Mouse (Mus musculus) midbrain, postnatal 0 days (tissue): Measurements from ENCODE around the gene Rpl10a. TPM values are rescaled to one million over a fixed set of nuclear protein-coding genes. Genes with fewer than 3 reads are reported as not detected.
A peak's percentile ranks its signal among the peaks of the same experiment; 100 is the strongest.

ENCODE experiments used
- ATAC-seq: fragments of 200-750 bp; cut with Nextera tagmentation; 2 replicates; pipeline ENCODE4 v1.8.0; 2017; ENCODE audit warnings: moderate number of reproducible peaks, mild to moderate bottlenecking, moderate TSS enrichment, moderate library complexity; ENCODE audit not compliant: low FRiP score
- DNase-seq: peaks from one replicate; pipeline ENCODE4 v3.0.0-alpha.2; 2015; ENCODE audit warnings: low spot score
- H3K27ac ChIP-seq: fragments of 300-500 bp; sonication (generic); 2 replicates; pipeline ENCODE4 v1.5.1; 2014; ENCODE audit warnings: low read depth, mild to moderate bottlenecking, low read length, mixed read lengths
- H3K27me3 ChIP-seq: fragments of 300-500 bp; sonication (generic); 2 replicates; pipeline ENCODE4 v1.6.1; 2014; ENCODE audit warnings: low read length, control low read depth, mixed read lengths; ENCODE audit not compliant: insufficient read depth
- H3K36me3 ChIP-seq: fragments of 300-500 bp; sonication (generic); 2 replicates; pipeline ENCODE4 v1.6.1; 2014; ENCODE audit warnings: low read length, control low read depth, mixed read lengths; ENCODE audit not compliant: insufficient read depth
- H3K4me1 ChIP-seq: fragments of 300-500 bp; sonication (generic); 2 replicates; pipeline ENCODE4 v1.6.1; 2014; ENCODE audit warnings: mild to moderate bottlenecking, control low read depth, antibody characterized with exemption, low read length, mixed read lengths; ENCODE audit not compliant: insufficient read depth
- H3K4me2 ChIP-seq: fragments of 300-500 bp; sonication (generic); 2 replicates; pipeline ENCODE4 v1.6.1; 2014; ENCODE audit warnings: low read depth, mild to moderate bottlenecking, low read length, mixed read lengths; ENCODE audit not compliant: poor library complexity, severe bottlenecking
- H3K4me3 ChIP-seq: fragments of 300-500 bp; sonication (generic); 2 replicates; pipeline ENCODE4 v1.5.1; 2014; ENCODE audit warnings: low read depth, mild to moderate bottlenecking, low read length, moderate library complexity
- H3K9ac ChIP-seq: fragments of 300-500 bp; sonication (generic); replicated peaks from 2 replicates; pipeline ENCODE4 v1.6.1; 2014; ENCODE audit warnings: mild to moderate bottlenecking, low read length, moderate library complexity, mixed read lengths; ENCODE audit not compliant: poor library complexity, severe bottlenecking
- H3K9me3 ChIP-seq: fragments of 300-500 bp; sonication (generic); 2 replicates; pipeline ENCODE4 v1.6.1; 2016; ENCODE audit warnings: low read length, control low read depth
- CTCF ChIP-seq: IDR thresholded peaks from 2 replicates; pipeline ENCODE4 v1.5.1; 2016; ENCODE audit warnings: antibody characterized with exemption, mild to moderate bottlenecking
- WGBS: fragments of 180-500 bp; shearing (Covaris S2); extraction: QIAGEN DNeasy Blood & Tissue Kit; methylation state at CpG from one replicate; pipeline ENCODE4 v1.1.7; 2014; 5-methylcytosine and 5-hydroxymethylcytosine counted together
- polyA plus RNA-seq: library from polyadenylated mRNA; unstranded; fragments of >200 nt; fragmentation: Nextera tagmentation; extraction: Ambion mirVana; gene quantifications from 2 replicates; pipeline ENCODE4 v1.2.1, GENCODE M21; 2015
- total RNA-seq: library from RNA; depleted of rRNA; stranded (reverse); fragments of >200 nt; gene quantifications from 2 replicates; pipeline ENCODE4 v1.2.3, GENCODE M21; 2014; rRNA removed

The Rpl10a gene
- total and polyA plus RNA-seq, 2 experiments from 2014 or later = 365 to 810 TPM

GRCm38 (mm10) chr17:28371286-28371685 is 43.0 kb downstream of the Rpl10a start:
- peaks cover 23% of the 10 kb centered on the region; the same call in 1 of the 2 replicates for H3K27me3 ChIP-seq
- no peak overlapping the region for H3K27ac ChIP-seq
- no peak overlapping the region for H3K4me2 ChIP-seq
- no peak for TF ChIP-seq CTCF
- H3K9ac ChIP-seq = no peak overlapping the region
- H3K36me3 ChIP-seq = no peaks in the 10 kb centered on the region
- no peaks in the 10 kb centered on the region for H3K4me1 ChIP-seq
- no peaks in the 10 kb centered on the region for H3K9me3 ChIP-seq
- WGBS = 72% methylated on average over 2 of the region's 2 CpGs
- DNase-seq (no peak), ATAC-seq (no peak)
- H3K4me3 ChIP-seq = no peak overlapping the region

DNA sequence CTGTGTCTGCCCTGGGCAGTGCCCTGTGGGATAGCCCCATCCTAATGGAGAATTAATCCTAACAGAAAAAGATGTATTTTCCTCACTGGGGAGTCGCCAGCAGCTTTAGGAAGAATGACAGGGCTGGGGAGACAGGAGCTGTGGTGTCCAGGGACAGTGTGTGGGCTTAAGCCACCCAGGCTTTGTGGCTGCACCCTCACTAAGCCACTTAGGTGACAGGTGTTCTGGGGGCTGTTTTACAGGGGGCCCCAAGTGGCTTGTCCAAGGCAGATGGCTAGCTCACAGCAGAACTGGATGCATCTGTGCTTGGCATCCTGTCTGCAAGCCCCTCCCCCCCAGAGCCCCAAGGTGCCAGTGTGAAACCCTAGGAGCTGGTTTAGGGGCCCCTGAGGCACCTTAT is 43.7 kb downstream of the Rpl10a start:
- no peak overlapping the region for H3K27ac ChIP-seq
- H3K27me3 ChIP-seq = peaks cover 28% of the 10 kb centered on the region; the same call in 1 of the 2 replicates
- DNase-seq = no peak
- WGBS = 48% methylated on average over 1 of the region's 1 CpGs
- no peaks in the 10 kb centered on the region for H3K4me1 ChIP-seq
- TF ChIP-seq CTCF = no peak
- no peak overlapping the region for H3K4me3 ChIP-seq
- no peak overlapping the region for H3K9ac ChIP-seq
- no peak for ATAC-seq
- H3K4me2 ChIP-seq = no peak overlapping the region
- no peaks in the 10 kb centered on the region for H3K9me3 ChIP-seq
- H3K36me3 ChIP-seq = no peaks in the 10 kb centered on the region

- Histone ChIP-seq H3K4me3 (no peak overlapping the region), H3K9me3 (no peaks in the 10 kb centered on the region), H3K4me1 (no peaks in the 10 kb centered on the region), H3K4me2 (no peak overlapping the region), H3K9ac (no peak overlapping the region), H3K36me3 (no peaks in the 10 kb centered on the region), H3K27ac (no peak overlapping the region), H3K27me3 (peaks cover 28% of the 10 kb centered on the region; the same call in 1 of the 2 replicates)
- peak; percentile 79 for TF ChIP-seq CTCF
- 16% methylated on average over 10 of the region's 10 CpGs for WGBS
- DNase-seq (peak; percentile 32), ATAC-seq (no peak)
These were observed 45.5 kb downstream of the Rpl10a start for GRCm38 (mm10) chr17:28373821-28374220.

GRCm38 (mm10) chr17:28374494-28374893 is 46.2 kb downstream of the Rpl10a start:
- Histone ChIP-seq H3K9me3 (no peaks in the 10 kb centered on the region), H3K4me3 (no peak overlapping the region), H3K4me1 (no peaks in the 10 kb centered on the region), H3K27ac (no peak overlapping the region), H3K9ac (no peak overlapping the region), H3K27me3 (peaks cover 28% of the 10 kb centered on the region; the same call in 1 of the 2 replicates), H3K36me3 (no peaks in the 10 kb centered on the region), H3K4me2 (peak overlapping the region; percentile 26)
- DNase-seq = no peak
- no peak for ATAC-seq
- TF ChIP-seq CTCF = no peak
- 15% methylated on average over 15 of the region's 16 CpGs for WGBS

- 23% methylated on average over 17 of the region's 17 CpGs for WGBS
- Histone ChIP-seq H3K9me3 (no peaks in the 10 kb centered on the region), H3K27ac (no peak overlapping the region), H3K4me3 (no peak overlapping the region), H3K9ac (no peak overlapping the region), H3K36me3 (no peaks in the 10 kb centered on the region), H3K27me3 (peaks cover 28% of the 10 kb centered on the region; the same call in 1 of the 2 replicates), H3K4me1 (no peaks in the 10 kb centered on the region), H3K4me2 (no peak overlapping the region)
- no peak for ATAC-seq
- TF ChIP-seq CTCF = no peak
- DNase-seq = no peak
These were observed 47.4 kb downstream of the Rpl10a start for GRCm38 (mm10) chr17:28375592-28376061.

DNA sequence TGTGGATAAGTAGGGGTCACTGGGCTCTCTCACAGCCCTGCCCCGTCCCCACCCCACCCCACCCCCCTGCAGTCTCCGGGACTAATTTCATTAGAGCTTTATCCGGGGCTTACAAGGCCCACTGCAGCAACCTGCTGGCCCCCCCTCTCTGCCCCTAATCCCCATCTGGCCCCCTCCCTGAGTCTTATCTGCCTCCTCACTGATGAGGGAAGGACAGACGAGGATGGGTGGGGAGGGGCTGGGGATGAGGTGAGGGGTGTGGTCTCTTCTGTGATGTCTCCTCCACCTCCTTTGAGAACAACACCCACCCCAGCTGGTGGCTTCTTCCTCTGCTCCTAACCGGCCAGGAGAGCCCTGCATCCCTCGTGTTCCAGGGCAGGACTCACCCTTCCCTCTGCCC is 52.0 kb downstream of the Rpl10a start:
- H3K36me3 ChIP-seq = no peaks in the 10 kb centered on the region
- H3K27ac ChIP-seq = no peak overlapping the region
- TF ChIP-seq CTCF = no peak
- ATAC-seq (no peak), DNase-seq (no peak)
- H3K27me3 ChIP-seq = peaks cover 13% of the 10 kb centered on the region; the same call in 1 of the 2 replicates
- no peak overlapping the region for H3K4me3 ChIP-seq
- 9% methylated on average over 6 of the region's 6 CpGs for WGBS
- H3K9ac ChIP-seq = no peak overlapping the region
- no peaks in the 10 kb centered on the region for H3K9me3 ChIP-seq
- no peak overlapping the region for H3K4me2 ChIP-seq
- no peaks in the 10 kb centered on the region for H3K4me1 ChIP-seq

Other genes with a start within 250 kb of the Rpl10a start
- 4.1 and 8.2 TPM in 2 replicates for gene Tcp11, start 247.8 kb upstream of the Rpl10a start, total RNA-seq
- gene Tcp11, start 247.8 kb upstream of the Rpl10a start, polyA plus RNA-seq = 2.3 and 2.5 TPM in 2 replicates
- 19.9 and 24.7 TPM in 2 replicates for gene Scube3, start 186.3 kb upstream of the Rpl10a start, total RNA-seq
- 3.1 and 3.9 TPM in 2 replicates for gene Scube3, start 186.3 kb upstream of the Rpl10a start, polyA plus RNA-seq
- 65.4 and 81.7 TPM in 2 replicates for gene Zfp523, start 151.3 kb upstream of the Rpl10a start, total RNA-seq
- gene Zfp523, start 151.3 kb upstream of the Rpl10a start, polyA plus RNA-seq = 38.7 and 40.0 TPM in 2 replicates
- 6.7 and 8.5 TPM in 2 replicates for gene Def6, start 120.7 kb upstream of the Rpl10a start, total RNA-seq
- gene Def6, start 120.7 kb upstream of the Rpl10a start, polyA plus RNA-seq = 7.4 and 8.3 TPM in 2 replicates
- gene Ppard, start 95.8 kb upstream of the Rpl10a start, total RNA-seq = 7.7 and 10.1 TPM in 2 replicates
- gene Ppard, start 95.8 kb upstream of the Rpl10a start, polyA plus RNA-seq = 1.2 and 1.5 TPM in 2 replicates
- 33.4 and 33.6 TPM in 2 replicates for gene Fance, start 15.0 kb upstream of the Rpl10a start, total RNA-seq
- 26.1 and 28.6 TPM in 2 replicates for gene Fance, start 15.0 kb upstream of the Rpl10a start, polyA plus RNA-seq
- gene Tead3, start 22.3 kb downstream of the Rpl10a start, total RNA-seq = 4.8 and 5.4 TPM in 2 replicates
- gene Tead3, start 22.3 kb downstream of the Rpl10a start, polyA plus RNA-seq = 1.2 and 1.3 TPM in 2 replicates
- gene Tulp1, start 36.8 kb downstream of the Rpl10a start, total RNA-seq = 0.80 and 1.0 TPM in 2 replicates
- 1.1 TPM in 2 replicates for gene Tulp1, start 36.8 kb downstream of the Rpl10a start, polyA plus RNA-seq
- 29.9 and 31.9 TPM in 2 replicates for gene Fkbp5, start 189.1 kb downstream of the Rpl10a start, total RNA-seq
- 19.9 and 22.5 TPM in 2 replicates for gene Fkbp5, start 189.1 kb downstream of the Rpl10a start, polyA plus RNA-seq
- not detected in 2 replicates for gene Armc12, start 202.3 kb downstream of the Rpl10a start, total RNA-seq
- not detected in 2 replicates for gene Armc12, start 202.3 kb downstream of the Rpl10a start, polyA plus RNA-seq
- gene Clpsl2, start 220.9 kb downstream of the Rpl10a start, total RNA-seq = not detected in 2 replicates
- not detected in 2 replicates for gene Clpsl2, start 220.9 kb downstream of the Rpl10a start, polyA plus RNA-seq
- gene Clps, start 232.3 kb downstream of the Rpl10a start, total RNA-seq = not detected in 2 replicates
- not detected in 2 replicates for gene Clps, start 232.3 kb downstream of the Rpl10a start, polyA plus RNA-seq
- 22.8 and 28.6 TPM in 2 replicates for gene Lhfpl5, start 247.2 kb downstream of the Rpl10a start, total RNA-seq
- gene Lhfpl5, start 247.2 kb downstream of the Rpl10a start, polyA plus RNA-seq = 21.0 and 25.5 TPM in 2 replicates